Mouse (Mus musculus): Measurements from ENCODE around the gene Hk1. TPM values are rescaled to one million over a fixed set of nuclear protein-coding genes. Genes with fewer than 3 reads are reported as not detected.

Gene Hk1
- polyA plus RNA-seq, 1 experiment, result 65.7 TPM

GRCm38 (mm10) chr10:62331771-62332170 is 47.9 kb downstream of the Hk1 start:
- Histone ChIP-seq H3ac (ENCODE audit: control insufficient read depth, insufficient read length, low read depth) (no peak overlapping the region), H3K79me2 (ENCODE audit: control insufficient read depth, insufficient read depth) (peaks cover 98% of the 10 kb centered on the region), H3K4me3 (ENCODE audit: insufficient read depth, poor library complexity, severe bottlenecking) (no peak overlapping the region), H3K27me3 (ENCODE audit: control insufficient read depth, insufficient read depth, insufficient read length) (no peaks in the 10 kb centered on the region), H3K36me3 (ENCODE audit: control insufficient read depth, insufficient read depth) (peaks cover 3% of the 10 kb centered on the region), H3K79me3 (ENCODE audit: low read depth) (peaks cover 55% of the 10 kb centered on the region)
- TF ChIP-seq USF1 (IDR thresholded peaks at IDR 0.05; ENCODE audit: low read depth) (no peak), FOSL1 (IDR thresholded peaks at IDR 0.05; ENCODE audit: insufficient read depth, low read length, poor library complexity, severe bottlenecking) (no peak), MYOD1 (IDR thresholded peaks at IDR 0.05; ENCODE audit: control insufficient read depth, insufficient read length, low read depth) (no peak), CEBPB (IDR thresholded peaks at IDR 0.05; ENCODE audit: low read depth) (no peak), MYOG (IDR thresholded peaks at IDR 0.05; ENCODE audit: control insufficient read depth, extremely low read depth, insufficient read length) (no peak), MAX (IDR thresholded peaks at IDR 0.05) (no peak), CTCF (IDR thresholded peaks at IDR 0.05; ENCODE audit: control insufficient read depth, insufficient read depth, insufficient read length) (no peak)

DNA sequence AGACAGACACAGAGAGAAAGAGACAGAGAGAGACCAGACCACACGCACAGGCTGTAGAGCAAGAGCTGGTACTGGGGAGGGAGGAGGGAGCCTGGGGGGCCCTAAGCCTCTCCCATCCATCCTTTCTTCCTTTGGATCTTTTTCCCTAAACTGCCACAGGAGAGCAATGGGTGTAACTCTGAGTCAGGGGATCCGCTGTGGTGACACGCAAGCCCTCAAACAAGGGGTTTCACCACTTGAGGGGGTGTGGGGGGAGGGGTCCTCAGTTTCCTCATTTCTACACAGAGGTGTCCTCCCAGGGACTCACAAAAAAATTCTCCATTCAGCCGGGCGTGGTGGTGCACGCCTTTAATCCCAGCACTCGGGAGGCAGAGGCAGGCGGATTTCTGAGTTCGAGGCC is 48.4 kb downstream of the Hk1 start:
- Histone ChIP-seq H3K36me3 (ENCODE audit: control insufficient read depth, insufficient read depth) (peaks cover 3% of the 10 kb centered on the region), H3K79me3 (ENCODE audit: low read depth) (peaks cover 55% of the 10 kb centered on the region)
- TF ChIP-seq MYOD1 (IDR thresholded peaks at IDR 0.05; ENCODE audit: control insufficient read depth, insufficient read length, low read depth) (no peak), CTCF (IDR thresholded peaks at IDR 0.05; ENCODE audit: control insufficient read depth, insufficient read depth, insufficient read length) (no peak), MYOG (IDR thresholded peaks at IDR 0.05; ENCODE audit: control insufficient read depth, extremely low read depth, insufficient read length) (no peak), USF1 (IDR thresholded peaks at IDR 0.05; ENCODE audit: low read depth) (no peak), MAX (IDR thresholded peaks at IDR 0.05) (no peak), CEBPB (IDR thresholded peaks at IDR 0.05; ENCODE audit: low read depth) (no peak), FOSL1 (IDR thresholded peaks at IDR 0.05; ENCODE audit: insufficient read depth, low read length, poor library complexity, severe bottlenecking) (no peak)

DNA sequence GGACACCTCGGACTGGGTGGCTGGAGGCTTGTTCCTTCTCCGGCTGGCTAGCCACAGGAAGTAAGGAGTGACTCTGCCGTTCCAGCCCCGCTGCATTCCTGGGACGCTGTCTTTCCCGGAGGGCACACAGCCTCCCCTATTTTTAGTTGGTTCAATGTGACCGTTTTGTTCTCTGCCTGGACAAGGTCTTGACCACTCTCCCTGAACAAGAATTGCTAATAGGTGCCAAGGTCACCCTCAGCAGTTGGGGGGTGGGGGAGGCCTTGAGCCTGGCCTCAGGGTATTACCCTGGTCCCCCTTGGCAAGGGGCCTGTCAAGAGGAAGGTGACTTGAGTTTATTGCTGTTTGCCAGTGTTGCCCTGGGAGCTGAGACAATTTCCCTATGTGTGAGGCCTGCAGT is 49.9 kb downstream of the Hk1 start:
- Histone ChIP-seq H3ac (ENCODE audit: control insufficient read depth, insufficient read length, low read depth) (no peak overlapping the region), H3K79me2 (ENCODE audit: control insufficient read depth, insufficient read depth) (peaks cover 95% of the 10 kb centered on the region), H3K36me3 (ENCODE audit: control insufficient read depth, insufficient read depth) (peaks cover 9% of the 10 kb centered on the region), H3K27me3 (ENCODE audit: control insufficient read depth, insufficient read depth, insufficient read length) (no peaks in the 10 kb centered on the region), H3K4me3 (ENCODE audit: insufficient read depth, poor library complexity, severe bottlenecking) (no peak overlapping the region), H3K79me3 (ENCODE audit: low read depth) (peaks cover 54% of the 10 kb centered on the region)
- TF ChIP-seq FOSL1 (IDR thresholded peaks at IDR 0.05; ENCODE audit: insufficient read depth, low read length, poor library complexity, severe bottlenecking) (no peak), CEBPB (IDR thresholded peaks at IDR 0.05; ENCODE audit: low read depth) (no peak)

More for the DNA sequence above, 48.4 kb downstream of the Hk1 start:
- Histone ChIP-seq H3ac (ENCODE audit: control insufficient read depth, insufficient read length, low read depth) (no peak overlapping the region), H3K79me2 (ENCODE audit: control insufficient read depth, insufficient read depth) (peaks cover 97% of the 10 kb centered on the region), H3K4me3 (ENCODE audit: insufficient read depth, poor library complexity, severe bottlenecking) (no peak overlapping the region), H3K27me3 (ENCODE audit: control insufficient read depth, insufficient read depth, insufficient read length) (no peaks in the 10 kb centered on the region)

DNA sequence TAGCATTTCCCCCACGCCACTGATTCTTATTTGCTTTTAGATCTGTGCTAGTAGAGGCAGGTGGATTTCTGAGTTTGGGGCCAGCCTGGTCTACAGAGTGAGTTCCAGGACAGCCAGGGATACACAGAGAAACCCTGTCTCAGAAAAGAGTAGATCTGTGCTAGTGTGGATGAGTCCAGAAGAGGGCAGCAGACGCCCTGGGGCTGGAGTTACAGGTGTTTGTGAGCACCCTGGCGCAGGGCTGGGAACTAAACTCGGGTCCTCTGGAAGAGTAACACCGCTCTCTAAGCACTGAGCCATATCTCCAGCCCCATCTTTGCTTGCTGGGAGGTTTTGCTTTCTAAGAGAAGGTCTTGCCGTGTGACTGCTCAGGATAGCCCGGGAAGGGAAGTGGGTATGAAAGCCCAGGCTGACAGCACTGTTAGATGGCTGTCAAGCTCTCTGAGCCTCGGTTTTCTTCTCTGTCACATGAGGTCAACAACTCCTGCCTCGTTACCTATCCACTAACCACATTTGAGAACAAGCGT is 50.8 kb downstream of the Hk1 start:
- Histone ChIP-seq H3ac (ENCODE audit: control insufficient read depth, insufficient read length, low read depth) (no peak overlapping the region), H3K79me3 (ENCODE audit: low read depth) (peaks cover 48% of the 10 kb centered on the region), H3K4me3 (ENCODE audit: insufficient read depth, poor library complexity, severe bottlenecking) (no peak overlapping the region), H3K27me3 (ENCODE audit: control insufficient read depth, insufficient read depth, insufficient read length) (no peaks in the 10 kb centered on the region), H3K36me3 (ENCODE audit: control insufficient read depth, insufficient read depth) (peaks cover 9% of the 10 kb centered on the region), H3K79me2 (ENCODE audit: control insufficient read depth, insufficient read depth) (peaks cover 95% of the 10 kb centered on the region)
- no peak for TF ChIP-seq USF1 (IDR thresholded peaks at IDR 0.05; ENCODE audit: low read depth)
- no peak for TF ChIP-seq FOSL1 (IDR thresholded peaks at IDR 0.05; ENCODE audit: insufficient read depth, low read length, poor library complexity, severe bottlenecking)
- TF ChIP-seq CTCF (IDR thresholded peaks at IDR 0.05; ENCODE audit: control insufficient read depth, insufficient read depth, insufficient read length), result no peak
- no peak for TF ChIP-seq MYOG (IDR thresholded peaks at IDR 0.05; ENCODE audit: control insufficient read depth, extremely low read depth, insufficient read length)
- no peak for TF ChIP-seq MAX (IDR thresholded peaks at IDR 0.05)
- no peak for TF ChIP-seq MYOD1 (IDR thresholded peaks at IDR 0.05; ENCODE audit: control insufficient read depth, insufficient read length, low read depth)
- no peak for TF ChIP-seq CEBPB (IDR thresholded peaks at IDR 0.05; ENCODE audit: low read depth)

DNA sequence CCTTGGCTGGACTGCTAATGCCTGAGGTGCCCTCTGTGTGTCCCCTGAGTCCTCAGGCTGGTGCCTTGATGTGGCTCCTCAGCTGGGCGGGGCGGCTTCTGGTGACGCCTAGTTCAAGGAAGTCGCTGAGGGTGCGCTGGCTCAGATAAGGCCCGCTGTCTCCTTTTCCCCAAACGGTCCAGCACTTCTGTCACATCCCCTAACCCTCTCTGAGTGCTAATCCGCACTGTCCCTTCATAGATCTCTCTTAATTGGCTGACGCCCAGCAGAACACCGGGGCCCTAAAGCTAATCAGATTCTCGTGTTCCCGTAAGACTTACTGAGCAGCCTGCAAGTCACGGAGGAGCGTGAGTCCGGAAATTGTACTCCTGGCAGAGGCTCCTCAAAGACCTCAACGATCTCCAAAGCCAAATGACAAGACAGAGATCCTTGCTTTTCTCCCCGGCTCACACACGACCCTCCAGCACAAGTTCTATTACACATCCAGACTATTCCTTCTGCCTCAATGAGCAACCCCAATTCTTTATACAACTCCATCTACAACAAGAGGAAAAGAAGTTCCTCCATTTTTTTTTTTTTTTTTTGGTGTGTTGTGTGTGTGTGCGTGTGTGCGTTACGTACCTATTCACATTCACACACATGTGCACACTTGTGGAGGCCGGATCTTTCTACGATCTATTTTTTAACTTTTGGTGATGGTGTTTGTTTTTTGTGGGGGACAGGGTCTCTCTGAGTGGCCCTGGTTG is 52.0 kb downstream of the Hk1 start:
- Histone ChIP-seq H3K27me3 (ENCODE audit: control insufficient read depth, insufficient read depth, insufficient read length) (no peaks in the 10 kb centered on the region), H3K4me3 (ENCODE audit: insufficient read depth, poor library complexity, severe bottlenecking) (no peak overlapping the region), H3ac (ENCODE audit: control insufficient read depth, insufficient read length, low read depth) (no peak overlapping the region), H3K36me3 (ENCODE audit: control insufficient read depth, insufficient read depth) (peaks cover 9% of the 10 kb centered on the region), H3K79me3 (ENCODE audit: low read depth) (peaks cover 44% of the 10 kb centered on the region), H3K79me2 (ENCODE audit: control insufficient read depth, insufficient read depth) (peaks cover 95% of the 10 kb centered on the region)
- no peak for TF ChIP-seq CTCF (IDR thresholded peaks at IDR 0.05; ENCODE audit: control insufficient read depth, insufficient read depth, insufficient read length)
- TF ChIP-seq USF1 (IDR thresholded peaks at IDR 0.05; ENCODE audit: low read depth), result no peak
- no peak for TF ChIP-seq MAX (IDR thresholded peaks at IDR 0.05)
- no peak for TF ChIP-seq MYOD1 (IDR thresholded peaks at IDR 0.05; ENCODE audit: control insufficient read depth, insufficient read length, low read depth)
- TF ChIP-seq CEBPB (IDR thresholded peaks at IDR 0.05; ENCODE audit: low read depth), result no peak
- no peak for TF ChIP-seq FOSL1 (IDR thresholded peaks at IDR 0.05; ENCODE audit: insufficient read depth, low read length, poor library complexity, severe bottlenecking)
- no peak for TF ChIP-seq MYOG (IDR thresholded peaks at IDR 0.05; ENCODE audit: control insufficient read depth, extremely low read depth, insufficient read length)

Measured in C2C12 (cell line).